Mouse (Mus musculus) liver, embryonic 14.5 days (tissue): ENCODE data around the gene Upb1.

ENCODE experiments used
- CTCF ChIP-seq: IDR thresholded peaks from 2 replicates; pipeline ENCODE4 v1.5.1; 2016; ENCODE audit warnings: antibody characterized with exemption, low read depth, control low read depth
- EP300 ChIP-seq: IDR thresholded peaks from 2 replicates; pipeline ENCODE4 v1.6.1; 2016; ENCODE audit warnings: antibody characterized with exemption, low read depth

GRCm38 (mm10) chr10:75487131-75487530 is 86.2 kb downstream of the Upb1 start:
- TF ChIP-seq CTCF (no peak), EP300 (no peak)
